8 mouse cellular contexts compared by ENCODE assay signal in genomic region chr14:52013771-52014219, GRCm38 (mm10). TPM values are rescaled to one million over a fixed set of nuclear protein-coding genes. Genes with fewer than 3 reads are reported as not detected.
A peak's percentile ranks its signal among the peaks of the same experiment; 100 is the strongest.
DNase-seq lines count a peak whose midpoint lies in the region; ATAC-seq and TF ChIP-seq lines count a peak whose summit lies in the region.
"Had no signal": no experiment of that assay in that cellular context is flagged by ENCODE, and none has a peak within 500 bp of the region (broad histone marks: within the 10 kb centered on the region; RNA-seq: fewer than 3 reads in every experiment).

No protein-coding gene starts in this region.

- ATAC-seq in liver, embryonic 13.5 days (ENCODE audit: low read depth) = no peak

- intact Hi-C loops in heart, postnatal 10 days (cut with DNase I) = no loop called here
- intact Hi-C loops in left cerebral cortex, postnatal 25 days (cut with DNase I) = loop anchor here (10.0 kb wide), 1 partner anchor 929 kb away; no protein-coding TSS in a partner anchor

- peak; percentile 40 to 46 for DNase-seq in B cell, adult 2 months
- no peak for DNase-seq in ES-E14 (ENCODE audit: low read depth, low spot score)
- peak; percentile 60 to 65 for DNase-seq in cerebellum, postnatal 36 days
- peak; percentile 60 for DNase-seq in heart, postnatal 10 days
- no peak for DNase-seq in liver, embryonic 13.5 days
- DNase-seq in left cerebral cortex, postnatal 25 days (ENCODE audit: low spot score in 2 of 2) = no peak

- peak overlapping the region; percentile 98 for H3K27ac ChIP-seq in ES-E14 (ENCODE audit: insufficient read depth, low read depth, low read length, poor library complexity, severe bottlenecking)
- peak overlapping the region; percentile 43; the same call in 1 of the 2 replicates for H3K27ac ChIP-seq in liver, embryonic 13.5 days
- H3K27ac ChIP-seq in olfactory bulb, adult 2 months (ENCODE audit: insufficient read depth, low read depth, low read length) = no peak overlapping the region

- H3K4me3 ChIP-seq in ES-E14 (ENCODE audit: insufficient read depth in 1 of 2, low read depth in 1 of 2, low read length in 2 of 2, poor library complexity in 1 of 2, severe bottlenecking in 1 of 2) = peak overlapping the region; percentile 45 to 89
- peak overlapping the region; percentile 74 for H3K4me3 ChIP-seq in liver, embryonic 13.5 days (replicated peaks)
- H3K4me3 ChIP-seq in olfactory bulb, adult 2 months (ENCODE audit: insufficient read depth, low read depth, low read length) = peak overlapping the region; percentile 43

- no peak for TF ChIP-seq CTCF in olfactory bulb, adult 2 months (IDR thresholded peaks at IDR 0.05; ENCODE audit: insufficient read depth, low read depth, low read length)

- no peak for TF ChIP-seq POLR2A in olfactory bulb, adult 2 months (IDR thresholded peaks at IDR 0.05; ENCODE audit: insufficient read depth, low read depth, low read length)

- peak overlapping the region; percentile 97 for H3K4me2 ChIP-seq in liver, embryonic 13.5 days

- in situ Hi-C loops in ES-E14 (cut with MboI; ENCODE audit: low sequenced_read_pairs in 2 of 2, unreplicated experiment in 2 of 2) = loop anchor here in 1 of 2 experiments (25.0 kb wide), 1 partner anchor 101 kb away; the partner anchor contains the start of genes Ndrg2, Rnase13 and Tppp2

- H3K36me3 ChIP-seq in ES-E14 (ENCODE audit: control insufficient read depth, insufficient read depth, low read length, poor library complexity, severe bottlenecking) = peaks cover 8% of the 10 kb centered on the region; the same call in 1 of the 2 replicates
- peaks cover 10% of the 10 kb centered on the region for H3K36me3 ChIP-seq in liver, embryonic 13.5 days

- H3K4me1 ChIP-seq in ES-E14 (ENCODE audit: control insufficient read depth in 2 of 2, insufficient read depth in 2 of 2, low read length in 2 of 2, poor library complexity in 1 of 2) = peaks cover 11 to 12% of the 10 kb centered on the region in 2 experiments
- H3K4me1 ChIP-seq in liver, embryonic 13.5 days (replicated peaks) = peaks cover 68% of the 10 kb centered on the region
- H3K4me1 ChIP-seq in olfactory bulb, adult 2 months (ENCODE audit: control insufficient read depth, insufficient read depth, low read length) = peaks cover 24% of the 10 kb centered on the region

- no peaks in the 10 kb centered on the region for H3K27me3 ChIP-seq in liver, embryonic 13.5 days

- peak overlapping the region; percentile 65 for H3K9ac ChIP-seq in ES-E14 (ENCODE audit: insufficient read depth, low read depth, low read length, poor library complexity, severe bottlenecking)
- H3K9ac ChIP-seq in liver, embryonic 13.5 days = peak overlapping the region; percentile 79

- H3K9me3 ChIP-seq in ES-E14 (ENCODE audit: control insufficient read depth, insufficient read depth, low read depth, low read length) = no peaks in the 10 kb centered on the region
- H3K9me3 ChIP-seq in liver, embryonic 13.5 days (replicated peaks) = no peaks in the 10 kb centered on the region

- WGBS in liver, embryonic 13.5 days (ENCODE audit: insufficient replicate concordance) = 10% methylated on average over 20 of the region's 24 CpGs
- 2% methylated on average over 22 of the region's 24 CpGs for WGBS in olfactory bulb, adult 2 months

TF ChIP-seq in ES-E14, 5 proteins besides CTCF, POLR2A, EP300 and RAD21:
- TF ChIP-seq ZC3H11A (IDR thresholded peaks at IDR 0.05; ENCODE audit: borderline replicate concordance, low read depth, low read length) (no peak), HCFC1 (IDR thresholded peaks at IDR 0.05; ENCODE audit: borderline replicate concordance, insufficient read depth, low read length) (no peak)
TF ChIP-seq in ES-E14: peak in this region for 0.

RNA-seq across cellular contexts. Expression of gene Tmem253, which starts 1.7 kb away (rescaled TPM):
- total RNA-seq in ES-E14 (2012; rRNA removed) = 3.6 and 7.7 TPM in 2 replicates
- 1 to 10 TPM in 1 of 2 experiments, under 1 TPM in 1; 0.82 to 1.7 TPM for total RNA-seq in heart, postnatal 10 days (2021)
- polyA plus RNA-seq in liver, embryonic 13.5 days (2015; fragmentation: Nextera tagmentation; extraction: Ambion mirVana) = 0.09 and 0.20 TPM in 2 replicates
- polyA plus RNA-seq in olfactory bulb, adult 2 months (2012; ENCODE audit: insufficient read depth, insufficient read length, low replicate concordance, missing spikeins) = not detected in 2 replicates
- under 1 TPM in 1 of 2 experiments, not detected in 1; 0.60 TPM for total RNA-seq in left cerebral cortex, postnatal 25 days (2021)

RNA-seq across cellular contexts. Expression of gene Zfp219, which starts 6.7 kb away (rescaled TPM):
- 59.5 and 98.0 TPM in 2 replicates for total RNA-seq in ES-E14 (2012; rRNA removed)
- 10 to 100 TPM; 33.8 to 38.0 TPM for total RNA-seq in heart, postnatal 10 days (2021)
- 10.1 and 10.5 TPM in 2 replicates for polyA plus RNA-seq in liver, embryonic 13.5 days (2015; fragmentation: Nextera tagmentation; extraction: Ambion mirVana)
- polyA plus RNA-seq in olfactory bulb, adult 2 months (2012; ENCODE audit: insufficient read depth, insufficient read length, low replicate concordance, missing spikeins) = not detected in 2 replicates
- 10 to 100 TPM; 32.0 to 36.3 TPM for total RNA-seq in left cerebral cortex, postnatal 25 days (2021)

RNA-seq across cellular contexts. Expression of gene Olfr221, which starts 28.5 kb away (rescaled TPM):
- total RNA-seq in ES-E14 (2012; rRNA removed) = not detected in 2 replicates
- total RNA-seq in heart, postnatal 10 days (2021) = not detected
- not detected in 2 replicates for polyA plus RNA-seq in liver, embryonic 13.5 days (2015; fragmentation: Nextera tagmentation; extraction: Ambion mirVana)
- not detected in 2 replicates for polyA plus RNA-seq in olfactory bulb, adult 2 months (2012; ENCODE audit: insufficient read depth, insufficient read length, low replicate concordance, missing spikeins)
- total RNA-seq in left cerebral cortex, postnatal 25 days (2021) = not detected
- polyA plus RNA-seq: gonadal fat pad, adult 2 months had no signal

RNA-seq across cellular contexts. Expression of gene Arhgef40, which starts 29.3 kb away (rescaled TPM):
- 10.1 and 14.0 TPM in 2 replicates for total RNA-seq in ES-E14 (2012; rRNA removed)
- 10 to 100 TPM; 52.7 to 57.9 TPM for total RNA-seq in heart, postnatal 10 days (2021)
- 16.5 and 19.7 TPM in 2 replicates for polyA plus RNA-seq in liver, embryonic 13.5 days (2015; fragmentation: Nextera tagmentation; extraction: Ambion mirVana)
- polyA plus RNA-seq in olfactory bulb, adult 2 months (2012; ENCODE audit: insufficient read depth, insufficient read length, low replicate concordance, missing spikeins) = not detected in 2 replicates
- 10 to 100 TPM; 26.3 to 28.5 TPM for total RNA-seq in left cerebral cortex, postnatal 25 days (2021)

Comparison
In these comparisons a context has a peak if more than half of its experiments do, and no peak if none do; other contexts are left out.
1. DNase-seq: peak in B cell, adult 2 months (2 of 2), cerebellum, postnatal 36 days (2 of 2) and heart, postnatal 10 days (2 of 2); none in ES-E14 (single experiment), liver, embryonic 13.5 days (single experiment) and left cerebral cortex, postnatal 25 days (0 of 2).
2. Peak in every context shown above with its lines, with median percentiles within 50 percentile points of each other: H3K4me3 ChIP-seq.